Mouse (Mus musculus): ENCODE measurements around the gene 1700061G19Rik. TPM values are rescaled to one million over a fixed set of nuclear protein-coding genes. Genes with fewer than 3 reads are reported as not detected.

The 1700061G19Rik gene
- not detected for total RNA-seq (2021)
- long read RNA-seq, experiment 1, partial matches to known transcripts: 1 of 9 reads
- long read RNA-seq, experiment 1, other reads (novel, unspliced or antisense): 8 of 9 reads
- long read RNA-seq, experiment 2, partial matches to known transcripts: 0 of 5 reads
- long read RNA-seq, experiment 2, other reads (novel, unspliced or antisense): 5 of 5 reads

- DNase-seq (ENCODE audit: low spot score in 2 of 2): no peak
Observed at GRCm38 (mm10) chr17:56874936-56875651, at the start of gene 1700061G19Rik. Gene 1700061G19Rik, plus strand, starts transcription at chr17:56875477.

DNA sequence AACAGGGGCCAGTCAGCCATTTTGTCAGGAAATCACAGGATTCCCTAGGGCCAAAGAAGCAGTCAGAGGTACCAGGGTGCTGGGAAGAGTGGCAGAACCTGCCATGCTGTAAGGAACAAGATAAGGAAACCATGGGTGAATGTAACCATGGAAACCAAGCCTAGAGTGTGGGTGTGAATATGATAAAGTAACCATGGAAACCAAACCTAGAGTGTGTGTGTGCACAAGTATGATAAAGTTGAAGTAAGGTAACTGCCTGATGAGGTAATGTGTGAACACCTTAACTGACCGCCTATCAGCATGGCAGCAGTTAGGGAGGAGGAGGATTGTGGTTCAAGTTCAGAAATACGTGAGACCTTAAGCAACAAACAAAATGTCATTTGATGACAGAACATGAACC lies 48.6 kb upstream of the 1700061G19Rik start:
- no peak for DNase-seq (ENCODE audit: low spot score in 2 of 2)

DNA sequence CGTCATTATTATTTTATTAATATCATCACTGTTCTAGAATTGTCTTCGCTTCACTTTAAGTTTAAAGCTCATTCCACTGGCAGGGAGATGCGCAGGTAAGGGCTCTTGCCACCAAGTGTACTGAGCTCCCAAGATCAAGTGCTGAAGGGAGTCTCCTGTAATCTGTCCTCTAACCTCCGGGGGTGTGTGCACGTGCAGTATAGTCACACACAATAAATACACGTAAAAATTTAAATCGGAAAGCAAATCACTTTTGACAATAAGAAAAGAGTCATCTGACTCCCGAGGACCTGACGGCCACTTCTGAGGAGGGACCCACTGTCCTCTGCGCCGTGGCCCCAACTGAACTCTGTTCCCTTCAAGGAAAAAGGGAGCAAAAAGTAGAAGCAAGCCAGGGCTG lies 46.1 kb upstream of the 1700061G19Rik start:
- DNase-seq (ENCODE audit: low spot score in 2 of 2): no peak

DNA sequence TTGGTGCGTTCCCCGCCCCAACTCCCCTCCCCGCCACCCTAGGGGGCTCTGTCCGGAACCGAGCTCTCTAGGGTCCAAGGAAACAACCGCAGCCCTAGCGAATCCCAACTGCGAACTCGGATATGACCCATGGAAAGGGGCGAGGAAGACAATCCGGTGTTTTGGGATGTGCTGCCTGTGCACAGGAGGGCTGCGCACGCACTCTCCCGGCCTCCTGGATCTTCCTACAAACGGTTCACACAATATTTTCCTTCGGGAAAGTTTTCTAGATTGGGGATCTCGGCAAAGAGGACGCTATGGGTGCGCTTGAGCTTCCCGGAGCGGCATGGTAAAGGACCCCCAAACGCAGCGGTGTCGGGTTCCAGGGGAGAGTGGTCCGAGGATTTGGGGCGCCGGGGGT lies 45.5 kb upstream of the 1700061G19Rik start:
- no peak for DNase-seq (ENCODE audit: low spot score in 2 of 2)

DNA sequence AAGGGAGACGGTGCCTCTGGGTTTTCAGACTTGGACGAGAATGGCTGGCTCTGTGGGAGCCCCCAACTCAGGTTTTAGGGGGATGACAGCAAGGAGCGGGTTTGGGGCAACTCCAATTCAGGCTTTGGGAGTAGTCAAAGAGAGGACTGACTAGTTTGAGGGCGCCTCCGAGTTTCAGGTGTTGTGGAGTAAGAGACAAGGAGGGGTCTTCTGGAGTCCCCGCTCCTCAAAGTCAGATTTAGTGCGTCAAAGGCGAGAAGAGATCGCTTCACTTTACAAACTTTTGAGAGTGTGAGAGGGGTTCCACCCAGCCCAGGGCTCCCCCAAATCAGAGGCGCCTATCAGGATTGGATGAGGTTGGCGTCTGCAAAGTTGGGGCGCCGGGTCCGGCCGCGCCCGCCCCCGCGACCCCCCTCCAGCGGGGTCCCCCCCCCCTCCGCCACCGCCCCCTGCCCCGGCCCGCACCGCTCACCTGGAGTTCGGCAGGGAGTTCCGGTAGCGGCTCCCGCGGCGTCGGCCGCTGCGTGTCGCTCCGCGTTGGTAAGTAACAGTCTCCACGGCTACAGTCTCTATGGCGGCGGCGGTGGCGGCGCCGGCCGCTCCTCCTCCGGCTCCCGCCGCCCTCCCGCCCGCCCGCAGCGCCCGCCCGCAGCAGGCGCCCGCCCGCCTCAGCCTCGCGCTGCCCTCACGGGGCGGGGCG lies 44.7 kb upstream of the 1700061G19Rik start, which contains the start of gene Rfx2:
Gene Rfx2, minus strand, starts transcription at position 603 of the 700 bp plus-strand sequence.
- DNase-seq (ENCODE audit: low spot score in 2 of 2): no peak

GRCm38 (mm10) chr17:56831111-56831816 lies 44.0 kb upstream of the 1700061G19Rik start:
- peak; percentile 98 to 99 for DNase-seq (ENCODE audit: low spot score in 2 of 2)

GRCm38 (mm10) chr17:56832918-56833317 lies 42.4 kb upstream of the 1700061G19Rik start:
- no peak for DNase-seq (ENCODE audit: low spot score in 2 of 2)

- DNase-seq (ENCODE audit: low spot score in 2 of 2): no peak
Observed at GRCm38 (mm10) chr17:56833381-56833780, 41.9 kb upstream of the 1700061G19Rik start.

GRCm38 (mm10) chr17:56836336-56836735 lies 38.9 kb upstream of the 1700061G19Rik start:
- no peak for DNase-seq (ENCODE audit: low spot score in 2 of 2)

GRCm38 (mm10) chr17:56840524-56840923 lies 34.8 kb upstream of the 1700061G19Rik start:
- no peak for DNase-seq (ENCODE audit: low spot score in 2 of 2)

- DNase-seq (ENCODE audit: low spot score in 2 of 2): no peak
Observed at GRCm38 (mm10) chr17:56842173-56842572, 33.1 kb upstream of the 1700061G19Rik start.

DNA sequence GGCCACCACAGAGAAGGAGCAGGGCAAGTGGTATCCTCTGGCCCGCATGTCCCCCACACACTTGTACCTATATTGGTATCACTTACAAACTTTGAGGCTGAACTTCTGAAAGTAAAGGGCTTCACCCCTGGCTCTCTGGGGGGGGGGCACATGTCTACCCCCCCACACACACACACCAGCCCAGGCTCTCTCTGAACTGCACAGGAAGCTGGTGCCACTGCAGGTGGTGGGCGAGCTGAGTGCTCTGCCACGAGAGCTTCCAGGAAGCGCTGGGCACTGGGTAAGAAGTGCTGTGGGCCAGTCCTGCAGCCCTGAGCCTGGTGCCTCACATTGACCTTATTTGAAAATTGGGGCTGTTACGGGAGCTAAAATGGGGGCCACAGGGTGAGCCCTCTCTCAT lies 31.6 kb upstream of the 1700061G19Rik start:
- no peak for DNase-seq (ENCODE audit: low spot score in 2 of 2)

DNA sequence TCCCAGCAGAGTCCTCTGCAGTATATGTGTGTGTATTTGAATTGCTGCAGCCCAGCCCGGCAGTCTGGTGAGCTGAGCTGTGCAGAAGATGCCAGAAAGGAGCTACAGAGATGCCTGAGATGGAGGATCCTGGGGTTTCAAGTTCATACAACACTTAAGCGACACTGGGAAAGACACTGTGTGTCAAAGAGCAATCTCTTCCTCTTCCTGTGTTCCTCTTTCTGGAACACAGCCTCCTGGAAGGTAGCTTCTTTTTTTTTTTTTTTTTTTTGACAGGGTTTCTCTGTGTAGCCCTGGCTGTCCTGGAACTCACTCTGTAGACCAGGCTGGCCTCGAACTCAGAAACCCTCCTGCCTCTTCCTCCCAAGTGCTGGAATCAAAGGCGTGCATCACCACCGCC lies 26.5 kb upstream of the 1700061G19Rik start:
- DNase-seq (ENCODE audit: low spot score in 2 of 2): no peak

- DNase-seq (ENCODE audit: low spot score in 2 of 2): no peak
Observed at GRCm38 (mm10) chr17:56849710-56850109, 25.6 kb upstream of the 1700061G19Rik start.

- no peak for DNase-seq (ENCODE audit: low spot score in 2 of 2)
Observed at GRCm38 (mm10) chr17:56851167-56851566, 24.1 kb upstream of the 1700061G19Rik start.

- DNase-seq (ENCODE audit: low spot score in 2 of 2): no peak
Observed at GRCm38 (mm10) chr17:56855421-56855820, 19.9 kb upstream of the 1700061G19Rik start.

GRCm38 (mm10) chr17:56858216-56858615 lies 17.1 kb upstream of the 1700061G19Rik start:
- peak; percentile 39 to 59 for DNase-seq (ENCODE audit: low spot score in 2 of 2)

GRCm38 (mm10) chr17:56858922-56859321 lies 16.4 kb upstream of the 1700061G19Rik start:
- no peak for DNase-seq (ENCODE audit: low spot score in 2 of 2)

- no peak for DNase-seq (ENCODE audit: low spot score in 2 of 2)
Observed at GRCm38 (mm10) chr17:56861197-56861596, 14.1 kb upstream of the 1700061G19Rik start.

- no peak for DNase-seq (ENCODE audit: low spot score in 2 of 2)
Observed at GRCm38 (mm10) chr17:56866071-56866470, 9.2 kb upstream of the 1700061G19Rik start.

DNA sequence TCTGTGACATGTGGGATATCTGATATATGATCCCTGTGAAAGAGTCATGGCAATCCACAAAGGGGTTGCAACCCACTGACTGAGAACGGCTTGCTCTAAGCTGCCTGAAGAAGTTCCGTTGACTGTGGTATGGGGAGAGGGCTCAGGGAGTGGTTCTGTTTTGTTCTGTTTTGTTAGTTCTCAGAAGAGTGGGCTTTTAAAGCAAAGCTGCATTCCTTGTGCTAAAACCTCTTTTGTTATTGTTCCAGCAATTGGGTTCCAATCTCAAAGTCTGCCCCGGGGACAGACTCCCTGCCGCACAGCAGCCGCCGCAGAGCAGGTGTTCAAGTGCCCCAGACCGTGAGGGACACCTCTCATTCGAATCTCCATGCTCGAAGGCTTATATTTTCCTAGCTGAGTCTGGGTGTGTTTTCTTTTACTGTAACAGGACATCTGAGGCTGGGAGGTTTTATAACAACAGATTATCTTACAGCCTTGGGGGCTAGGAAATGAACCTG lies 5.7 kb upstream of the 1700061G19Rik start:
- no peak for DNase-seq (ENCODE audit: low spot score in 2 of 2)

All from gastrocnemius, postnatal 4 days (tissue).